Mouse (Mus musculus) forebrain, embryonic 16.5 days (tissue): ENCODE measurements around the gene Cldn13. TPM values are rescaled to one million over a fixed set of nuclear protein-coding genes. Genes with fewer than 3 reads are reported as not detected.
"Not testable (repeated sequence)": the region's sequence is repeated elsewhere in the genome, so short reads cannot be mapped to it uniquely, and the experiment has no call there.

Source experiments
- ATAC-seq: fragments of 200-750 bp; cut with Nextera tagmentation; 2 replicates; pipeline ENCODE4 v1.8.0; 2017; ENCODE audit warnings: mild to moderate bottlenecking, moderate library complexity
- H3K27ac ChIP-seq: fragments of 300-500 bp; sonication (generic); 2 replicates; pipeline ENCODE4 v1.5.1; 2014; ENCODE audit warnings: low read length, control low read depth
- H3K27me3 ChIP-seq: fragments of 300-500 bp; sonication (generic); replicated peaks from 2 replicates; pipeline ENCODE4 v1.6.1; 2014; ENCODE audit warnings: low read length; ENCODE audit not compliant: control insufficient read depth, insufficient read depth
- H3K36me3 ChIP-seq: fragments of 300-500 bp; sonication (generic); 2 replicates; pipeline ENCODE4 v1.6.1; 2014; ENCODE audit not compliant: control insufficient read depth, insufficient read depth
- H3K4me1 ChIP-seq: fragments of 300-500 bp; sonication (generic); replicated peaks from 2 replicates; pipeline ENCODE4 v1.6.1; 2014; ENCODE audit warnings: low read length; ENCODE audit not compliant: control insufficient read depth, insufficient read depth
- H3K4me2 ChIP-seq: fragments of 300-500 bp; sonication (generic); 2 replicates; pipeline ENCODE4 v1.6.1; 2014; ENCODE audit warnings: mild to moderate bottlenecking, low read length, control low read depth
- H3K4me3 ChIP-seq: fragments of 300-500 bp; sonication (generic); replicated peaks from 2 replicates; pipeline ENCODE4 v1.5.1; 2014; ENCODE audit warnings: mild to moderate bottlenecking, low read length, control low read depth
- H3K9ac ChIP-seq: fragments of 300-500 bp; sonication (generic); replicated peaks from 2 replicates; pipeline ENCODE4 v1.6.1; 2014; ENCODE audit warnings: low read depth, low read length, control low read depth
- H3K9me3 ChIP-seq: fragments of 300-500 bp; sonication (generic); 2 replicates; pipeline ENCODE4 v1.6.1; 2016; ENCODE audit warnings: low read length; ENCODE audit not compliant: control insufficient read depth
- WGBS: fragments of 180-500 bp; shearing (Covaris S2); extraction: QIAGEN DNeasy Blood & Tissue Kit; methylation state at CpG from one replicate; pipeline ENCODE4 v1.1.7; 2014; 5-methylcytosine and 5-hydroxymethylcytosine counted together
- polyA plus RNA-seq: library from polyadenylated mRNA; unstranded; fragments of >200 nt; fragmentation: Nextera tagmentation; extraction: Ambion mirVana; gene quantifications from 2 replicates; pipeline ENCODE4 v1.2.1, GENCODE M21; 2015

Cldn13 gene
- polyA plus RNA-seq, 1 experiment from 2014 or later, result not detected

DNA sequence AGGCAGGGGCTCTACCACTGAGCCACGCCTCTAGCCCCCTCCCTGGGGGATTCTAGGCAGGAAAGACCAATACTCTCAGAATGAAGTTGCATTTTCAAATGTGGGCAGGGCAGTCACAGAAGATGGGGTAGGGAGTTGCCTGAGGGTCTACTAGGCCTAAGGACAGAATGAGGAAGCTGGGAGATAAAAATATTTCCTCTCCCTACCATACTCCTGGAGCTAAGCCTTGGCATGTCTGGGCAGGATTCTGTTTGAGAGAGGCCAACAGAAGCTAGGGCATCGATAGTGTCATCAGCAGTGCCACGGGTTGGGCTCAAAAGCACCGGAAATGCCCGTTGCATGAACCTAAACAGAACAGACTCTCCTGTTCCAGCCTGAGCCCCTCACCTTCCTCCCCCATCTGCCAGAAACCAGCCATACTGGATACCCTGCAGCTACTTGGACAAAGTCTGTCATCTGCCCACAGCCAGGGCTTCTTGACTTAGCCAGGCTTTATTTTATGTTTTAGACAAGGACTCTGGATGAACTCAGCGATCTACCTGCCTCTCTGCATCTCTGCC lies 21.4 kb upstream of the Cldn13 start:
- no peak overlapping the region for H3K4me2 ChIP-seq
- WGBS, result 94% methylated on average over 6 of the region's 6 CpGs
- no peak for ATAC-seq

DNA sequence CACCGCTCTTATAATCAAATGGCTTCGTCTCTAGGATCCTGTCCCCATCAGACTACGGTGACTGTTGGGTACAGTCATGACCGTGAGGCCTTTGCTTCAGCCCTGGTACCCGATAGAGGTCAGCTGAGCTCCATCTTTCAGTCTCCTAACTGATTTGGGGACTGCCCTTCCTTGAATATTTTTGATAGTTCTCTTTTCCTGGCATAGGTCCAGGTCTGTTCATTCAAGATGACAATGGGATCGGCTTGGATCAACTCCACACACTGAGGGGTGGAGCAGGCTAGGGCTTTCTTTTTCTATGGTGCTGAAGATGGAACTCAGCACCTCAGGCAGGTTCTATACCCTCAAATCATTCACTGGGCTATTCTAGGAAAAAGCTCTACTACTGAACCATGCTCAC lies 20.7 kb upstream of the Cldn13 start:
- H3K4me2 ChIP-seq, result no peak overlapping the region
- no peak overlapping the region for H3K27ac ChIP-seq
- ATAC-seq, result no peak
- no peaks in the 10 kb centered on the region for H3K36me3 ChIP-seq
- no peaks in the 10 kb centered on the region for H3K9me3 ChIP-seq
- H3K4me1 ChIP-seq, result peaks cover 6% of the 10 kb centered on the region; the same call in 1 of the 2 replicates
- H3K9ac ChIP-seq, result no peak overlapping the region
- no peak overlapping the region for H3K4me3 ChIP-seq
- WGBS, result 88% methylated on average over 6 of the region's 6 CpGs
- H3K27me3 ChIP-seq, result no peaks in the 10 kb centered on the region

More for the DNA sequence above, 21.4 kb upstream of the Cldn13 start:
- Histone ChIP-seq H3K4me1 (peaks cover 6% of the 10 kb centered on the region; the same call in 1 of the 2 replicates), H3K9me3 (no peaks in the 10 kb centered on the region), H3K4me3 (no peak overlapping the region), H3K36me3 (no peaks in the 10 kb centered on the region), H3K27ac (no peak overlapping the region), H3K27me3 (no peaks in the 10 kb centered on the region), H3K9ac (no peak overlapping the region)

DNA sequence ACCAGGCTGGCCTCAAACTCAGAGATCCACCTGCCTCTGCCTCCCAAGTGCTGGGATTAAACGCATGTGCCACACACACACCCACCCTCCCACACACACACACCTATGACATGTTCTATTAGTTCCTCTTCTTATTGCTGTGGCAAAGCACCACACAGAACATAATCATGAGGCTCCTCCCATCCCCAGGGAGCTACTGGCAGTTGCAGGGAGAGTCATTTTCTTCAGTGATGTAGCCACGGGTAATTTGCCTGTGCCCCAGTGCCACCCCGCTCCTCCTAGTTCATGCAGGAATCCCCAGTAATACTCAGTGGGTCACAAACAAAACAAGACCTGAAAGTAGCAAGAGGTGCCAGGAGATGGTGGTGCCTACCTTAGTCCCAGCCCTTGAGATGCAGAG lies 19.3 kb upstream of the Cldn13 start:
- ATAC-seq, result no peak
- 95% methylated on average over 3 of the region's 3 CpGs for WGBS
- no peaks in the 10 kb centered on the region for H3K9me3 ChIP-seq
- H3K4me3 ChIP-seq, result no peak overlapping the region
- no peak overlapping the region for H3K4me2 ChIP-seq
- H3K27me3 ChIP-seq, result peaks cover 2% of the 10 kb centered on the region; the same call in 1 of the 2 replicates
- H3K4me1 ChIP-seq, result peaks cover 6% of the 10 kb centered on the region; the same call in 1 of the 2 replicates
- H3K27ac ChIP-seq, result no peak overlapping the region
- H3K36me3 ChIP-seq, result no peaks in the 10 kb centered on the region
- H3K9ac ChIP-seq, result no peak overlapping the region

DNA sequence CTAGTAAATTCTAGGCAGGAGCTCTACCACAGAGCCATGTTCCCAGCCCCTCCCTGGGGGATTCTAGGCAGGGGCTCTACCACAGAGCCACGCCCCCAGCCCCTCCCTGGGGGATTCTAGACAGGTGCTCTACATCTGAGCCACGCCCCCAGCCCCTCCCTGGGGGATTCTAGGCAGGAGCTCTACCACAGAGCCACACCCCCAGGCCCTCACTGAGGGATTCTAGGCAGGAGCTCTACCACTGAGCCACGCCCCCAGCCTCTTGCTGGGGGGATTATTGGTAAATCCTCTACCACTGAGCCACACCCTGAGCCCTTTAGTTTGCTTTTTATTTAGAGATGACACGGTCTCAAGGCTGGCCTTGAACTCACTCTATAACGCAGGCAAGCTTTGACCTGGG lies 18.4 kb upstream of the Cldn13 start:
- ATAC-seq, result not testable (repeated sequence)

DNA sequence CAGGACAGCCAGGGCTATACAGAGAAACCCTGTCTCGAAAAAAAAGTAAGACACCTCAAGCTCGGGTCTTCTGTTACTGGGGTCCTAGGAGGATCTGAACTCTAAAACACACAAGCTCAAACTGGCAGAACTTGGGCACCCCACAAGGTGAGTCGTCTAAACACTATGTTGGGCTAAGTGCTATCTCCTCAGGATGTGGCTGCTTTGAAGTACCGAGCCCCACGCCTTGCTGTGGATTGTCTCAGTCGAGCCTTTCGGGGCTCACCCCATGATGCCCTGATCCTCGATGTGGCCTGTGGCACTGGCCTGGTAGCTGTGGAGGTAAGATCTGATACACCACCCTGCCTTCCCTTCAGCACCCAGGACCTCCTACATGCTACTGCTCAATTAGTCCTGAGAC lies 18.0 kb upstream of the Cldn13 start:
- Histone ChIP-seq H3K9me3 (no peaks in the 10 kb centered on the region), H3K4me3 (no peak overlapping the region), H3K4me2 (no peak overlapping the region), H3K36me3 (no peaks in the 10 kb centered on the region), H3K4me1 (peaks cover 6% of the 10 kb centered on the region; the same call in 1 of the 2 replicates), H3K27me3 (peaks cover 2% of the 10 kb centered on the region; the same call in 1 of the 2 replicates), H3K27ac (no peak overlapping the region), H3K9ac (no peak overlapping the region)
- WGBS, result 93% methylated on average over 8 of the region's 8 CpGs
- ATAC-seq, result no peak

More for the DNA sequence above, 18.4 kb upstream of the Cldn13 start:
- not testable (repeated sequence) for H3K27ac ChIP-seq, H3K9me3 ChIP-seq, H3K27me3 ChIP-seq, H3K4me3 ChIP-seq, H3K4me2 ChIP-seq, H3K4me1 ChIP-seq, H3K9ac ChIP-seq, H3K36me3 ChIP-seq
- WGBS, result 89% methylated on average over 5 of the region's 5 CpGs

DNA sequence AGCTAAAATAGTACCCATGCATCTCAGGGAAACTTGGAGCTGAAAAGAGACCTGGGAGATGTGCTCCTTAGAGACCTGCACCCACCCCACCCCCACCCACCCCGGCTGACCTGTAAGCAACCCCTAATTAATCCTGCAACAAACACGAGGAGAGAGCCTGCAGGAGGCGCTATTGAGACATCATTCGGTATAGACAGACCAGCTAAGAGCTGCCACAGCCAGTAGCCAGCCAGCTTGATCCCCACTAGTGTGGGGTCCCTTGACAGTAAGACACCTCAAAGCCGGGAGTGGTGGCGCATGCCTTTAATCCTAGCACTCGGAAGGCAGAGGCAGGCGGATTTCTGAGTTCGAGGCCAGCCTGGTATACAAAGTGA lies 17.6 kb upstream of the Cldn13 start:
- WGBS, result 50% methylated on average over 9 of the region's 9 CpGs
- H3K36me3 ChIP-seq, result no peaks in the 10 kb centered on the region
- H3K27ac ChIP-seq, result no peak overlapping the region
- peaks cover 6% of the 10 kb centered on the region; the same call in 1 of the 2 replicates for H3K4me1 ChIP-seq
- H3K9ac ChIP-seq, result peak overlapping the region; percentile 77
- peaks cover 2% of the 10 kb centered on the region; the same call in 1 of the 2 replicates for H3K27me3 ChIP-seq
- H3K9me3 ChIP-seq, result no peaks in the 10 kb centered on the region
- H3K4me3 ChIP-seq, result peak overlapping the region; percentile 79
- H3K4me2 ChIP-seq, result peak overlapping the region; percentile 85
- ATAC-seq, result peak; percentile 3; the same call in 1 of the 2 replicates

DNA sequence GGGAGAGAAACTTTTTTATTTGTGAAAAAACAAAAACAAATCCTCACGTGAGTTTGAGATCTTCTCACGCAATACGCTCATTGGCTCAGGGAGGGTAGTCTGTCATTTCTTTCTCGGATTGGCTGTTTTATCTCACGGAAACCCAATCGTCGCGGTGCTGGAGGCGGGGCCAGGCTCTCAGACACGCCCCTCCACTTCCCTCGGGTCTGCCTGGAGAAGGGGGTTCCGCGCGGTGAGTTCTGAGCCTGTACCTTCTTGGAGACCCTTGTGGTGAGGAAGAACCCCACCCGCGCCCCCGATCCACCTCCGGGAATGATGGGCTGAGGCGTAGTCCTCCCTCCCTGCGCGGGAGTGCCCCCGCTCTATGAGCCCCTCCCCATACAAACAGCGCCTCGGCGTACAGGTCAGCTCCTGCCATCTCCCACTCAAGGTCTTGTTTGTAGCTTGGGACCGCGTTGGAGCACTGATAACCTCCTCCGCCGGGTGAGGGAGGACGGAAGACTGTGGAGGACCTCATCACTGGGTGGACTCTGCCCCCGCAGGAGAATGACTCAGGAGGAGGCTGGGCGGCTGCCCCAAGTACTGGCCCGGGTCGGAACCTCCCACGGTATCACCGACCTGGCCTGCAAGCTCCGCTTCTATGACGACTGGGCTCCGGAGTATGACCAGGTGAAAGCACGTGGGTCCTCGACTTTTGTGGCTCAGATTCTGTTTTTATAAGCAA lies 17.0 kb upstream of the Cldn13 start, which contains the start of gene Mettl27:
TSS of gene Mettl27 (plus strand) at position 190 of the 724 bp plus-strand sequence.
- Histone ChIP-seq H3K4me3 (peak within 1 kb of the TSS; percentile 79), H3K9me3 (no peaks in the 10 kb centered on the region), H3K27ac (no peak within 1 kb of the TSS), H3K4me2 (peak within 1 kb of the TSS; percentile 85), H3K27me3 (peaks cover 2% of the 10 kb centered on the region; the same call in 1 of the 2 replicates), H3K4me1 (peaks cover 6% of the 10 kb centered on the region; the same call in 1 of the 2 replicates), H3K9ac (peak within 1 kb of the TSS; percentile 77), H3K36me3 (no peaks in the 10 kb centered on the region)
- WGBS, result under 1% methylated on average over 41 of the region's 41 CpGs
- ATAC-seq, result peak; percentile 100

DNA sequence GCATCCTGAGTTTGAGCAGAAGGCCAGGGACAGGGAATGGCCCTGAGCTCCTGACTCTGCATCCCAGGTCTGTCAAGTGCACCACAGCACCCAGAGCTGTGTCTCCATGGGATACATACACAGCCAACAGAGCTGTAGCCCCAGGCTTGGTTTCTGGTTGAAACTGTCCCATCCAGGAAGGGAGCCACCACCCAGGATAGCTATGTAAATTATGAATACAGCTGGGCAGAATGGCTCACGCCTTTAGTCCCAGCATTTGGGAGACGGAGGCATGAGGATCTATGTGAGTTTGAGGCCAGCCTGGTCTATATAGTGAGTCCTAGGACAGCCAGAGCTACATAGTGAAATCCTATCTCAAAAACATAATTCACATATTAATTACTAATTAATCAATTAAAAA lies 14.7 kb upstream of the Cldn13 start:
- Histone ChIP-seq H3K27me3 (peaks cover 2% of the 10 kb centered on the region; the same call in 1 of the 2 replicates), H3K4me3 (no peak overlapping the region), H3K4me2 (no peak overlapping the region), H3K27ac (no peak overlapping the region), H3K9me3 (no peaks in the 10 kb centered on the region), H3K9ac (no peak overlapping the region), H3K36me3 (no peaks in the 10 kb centered on the region), H3K4me1 (peaks cover 6% of the 10 kb centered on the region; the same call in 1 of the 2 replicates)
- ATAC-seq, result no peak
- WGBS, result 85% methylated on average over 2 of the region's 2 CpGs

DNA sequence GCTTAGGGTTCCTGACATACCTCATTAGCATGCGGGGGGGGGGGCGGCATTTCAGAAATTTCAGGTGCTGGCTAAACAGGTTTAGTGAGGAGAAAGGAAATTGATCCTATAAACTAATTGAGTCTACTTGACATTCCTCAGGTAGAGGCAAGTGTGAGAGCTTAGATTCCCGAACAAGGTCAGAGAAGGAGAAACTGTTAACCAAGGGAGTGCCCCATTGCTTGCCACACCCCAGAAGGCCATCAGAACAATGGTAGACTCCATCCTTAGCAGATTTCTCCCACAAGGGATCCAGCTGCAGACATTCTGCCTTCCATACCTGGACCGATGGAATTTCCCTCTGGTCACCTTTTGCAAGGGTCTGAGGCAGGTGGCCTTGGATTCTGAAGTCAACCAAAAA lies 11.4 kb upstream of the Cldn13 start:
- Histone ChIP-seq H3K36me3 (no peaks in the 10 kb centered on the region), H3K27me3 (peaks cover 2% of the 10 kb centered on the region; the same call in 1 of the 2 replicates), H3K4me3 (no peak overlapping the region), H3K9me3 (no peaks in the 10 kb centered on the region), H3K27ac (no peak overlapping the region), H3K9ac (no peak overlapping the region), H3K4me1 (no peaks in the 10 kb centered on the region), H3K4me2 (no peak overlapping the region)
- ATAC-seq, result no peak
- 91% methylated on average over 4 of the region's 4 CpGs for WGBS
